Mouse (Mus musculus) adrenal gland (tissue): ENCODE measurements at regions not wholly inside any gene's neighbourhood (a gene's known extent, or its start where the extent isn't known, plus 50 kb on each side); places are given as distances from the start of the nearest gene placed in this dataset.

Experiments used
- intact Hi-C: fragments of 180-260 bp; cut with DNase I; formaldehyde crosslinking; loops from one replicate; pipeline ENCODE4 v1.15.1; 2025

DNA sequence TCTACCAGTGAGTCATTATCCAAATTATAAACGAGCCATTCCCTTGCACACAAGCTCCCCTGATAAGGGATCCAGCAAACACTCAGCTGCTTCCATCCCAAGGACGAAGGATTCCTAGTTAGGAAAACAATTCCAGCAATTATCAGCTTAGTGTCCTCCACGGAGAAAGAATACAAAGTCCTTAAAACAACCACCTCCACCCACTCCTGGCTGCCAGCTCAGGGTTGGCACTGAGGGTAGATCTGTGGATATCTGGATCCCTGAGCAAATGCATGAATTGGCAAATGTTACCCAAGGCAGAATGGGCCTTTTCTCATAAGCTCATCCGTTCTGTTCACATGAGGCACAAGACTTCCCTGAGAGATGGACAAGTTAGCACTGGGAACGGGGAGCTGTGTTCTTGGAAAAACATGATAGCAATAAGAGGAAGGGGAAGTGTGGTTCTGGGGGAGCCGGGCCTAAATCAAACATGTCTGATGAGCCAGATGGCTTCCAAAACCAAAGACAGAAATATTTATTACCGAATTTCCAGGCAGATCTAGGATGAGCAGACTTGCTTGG is 368.1 kb upstream of the Runx1 start:
- intact Hi-C loops = no loop called here

GRCm38 (mm10) chr16:93193263-93193662 is 367.3 kb upstream of the Runx1 start:
- intact Hi-C loops = no loop called here

- intact Hi-C loops = no loop called here
Observed at GRCm38 (mm10) chr16:93192651-93193173, 366.8 kb upstream of the Runx1 start.

DNA sequence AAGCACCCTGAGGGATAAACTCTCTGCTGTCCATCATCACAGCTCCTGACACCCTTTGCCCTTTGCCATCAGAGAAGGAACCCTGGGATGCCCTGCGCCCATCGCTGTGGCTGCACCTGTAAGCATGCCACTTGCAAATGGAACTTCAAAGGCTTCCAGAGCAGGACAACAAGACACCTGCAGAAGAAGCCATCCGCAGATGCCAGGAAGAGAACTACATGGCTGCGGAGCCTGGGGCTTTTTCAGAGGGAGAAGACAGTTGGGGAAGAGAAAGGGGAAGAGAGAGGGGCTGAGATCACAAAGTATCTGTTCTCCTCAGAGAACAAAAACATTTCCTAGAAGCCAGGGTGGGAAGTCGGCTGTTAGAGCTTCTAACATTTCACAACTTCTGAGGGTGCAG is 365.2 kb upstream of the Runx1 start:
- intact Hi-C loops = no loop called here

- intact Hi-C loops = no loop called here
Observed at GRCm38 (mm10) chr16:93190301-93190700, 364.4 kb upstream of the Runx1 start.

DNA sequence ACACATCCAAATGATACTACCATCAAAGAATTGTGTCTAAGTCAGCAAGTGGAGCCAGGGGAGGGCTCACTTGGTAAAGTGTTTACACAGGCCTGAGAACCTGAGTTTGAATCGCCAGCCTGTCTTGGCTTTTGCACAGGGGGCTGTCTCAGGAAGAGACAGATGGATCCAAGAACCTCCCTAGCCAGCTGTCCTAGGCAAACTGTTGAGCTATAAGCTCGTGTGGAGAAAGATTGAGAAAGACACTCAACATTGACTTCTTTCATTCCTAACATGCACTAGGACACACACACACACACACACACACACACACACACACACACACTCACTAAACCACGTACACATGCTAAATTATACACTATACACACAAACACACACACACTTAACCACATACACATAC is 363.9 kb upstream of the Runx1 start:
- intact Hi-C loops = no loop called here

DNA sequence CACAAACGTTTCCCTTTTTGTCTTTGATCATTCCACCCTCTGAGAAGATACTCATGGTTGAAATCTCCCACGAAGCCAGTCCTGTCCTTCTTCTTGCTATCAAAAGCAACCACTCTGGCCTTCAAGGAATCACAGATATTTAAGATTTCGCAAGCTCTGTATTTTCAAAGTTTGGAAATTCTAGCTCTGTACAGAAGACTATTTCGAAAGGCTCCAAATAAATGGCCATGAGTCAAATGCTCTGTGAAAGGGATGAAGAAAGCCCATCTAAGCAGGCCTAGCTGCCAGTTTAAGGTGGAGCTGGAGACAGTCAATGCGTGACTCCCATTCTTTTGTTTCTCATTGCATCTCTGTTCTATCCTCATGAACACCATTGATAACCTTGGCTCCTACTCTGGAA is 363.5 kb upstream of the Runx1 start:
- intact Hi-C loops = no loop called here

GRCm38 (mm10) chr16:93186554-93186953 is 360.6 kb upstream of the Runx1 start:
- intact Hi-C loops = no loop called here

- intact Hi-C loops = no loop called here
Observed at GRCm38 (mm10) chr16:93182656-93183055, 356.7 kb upstream of the Runx1 start.

- intact Hi-C loops = no loop called here
Observed at GRCm38 (mm10) chr16:93181497-93181896, 355.5 kb upstream of the Runx1 start.

- intact Hi-C loops = no loop called here
Observed at GRCm38 (mm10) chr16:93180213-93180612, 354.3 kb upstream of the Runx1 start.

- intact Hi-C loops = no loop called here
Observed at GRCm38 (mm10) chr16:93166667-93167066, 340.7 kb upstream of the Runx1 start.

DNA sequence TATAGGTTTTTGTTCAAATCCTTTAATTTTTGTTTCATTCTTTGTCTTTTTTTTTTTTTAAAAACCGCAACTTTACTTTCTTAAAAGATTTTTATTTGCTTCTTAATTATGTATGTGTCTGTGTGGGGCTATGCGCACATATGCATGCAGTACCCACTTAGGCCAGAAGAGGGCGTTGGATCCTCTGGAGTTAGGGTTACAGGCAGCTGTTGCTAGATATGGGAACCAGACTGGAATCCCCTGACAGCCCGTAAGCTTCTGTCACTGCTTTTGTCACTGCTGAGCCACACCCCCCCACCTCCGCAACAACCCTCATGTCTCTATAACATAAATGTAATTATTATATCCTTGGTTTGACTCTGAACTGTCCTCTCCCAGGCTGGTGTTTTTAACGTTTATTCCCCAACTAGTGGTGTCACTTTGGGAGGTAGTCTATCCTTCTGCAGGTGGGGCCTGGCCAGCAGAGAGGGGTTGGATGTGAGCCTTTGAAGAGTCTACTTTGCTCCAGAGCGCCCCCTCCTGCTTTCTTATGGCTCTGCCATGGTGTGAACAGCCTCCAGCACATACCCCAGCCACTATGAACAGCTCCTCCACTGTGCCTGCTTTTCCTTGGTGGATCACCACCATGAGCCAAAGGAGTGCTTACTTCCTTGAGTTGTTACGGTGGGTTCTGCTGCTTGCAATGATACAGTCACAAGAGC is 332.7 kb upstream of the Runx1 start:
- intact Hi-C loops = no loop called here

- intact Hi-C loops = no loop called here
Observed at GRCm38 (mm10) chr16:93153545-93154329, 327.8 kb upstream of the Runx1 start.

DNA sequence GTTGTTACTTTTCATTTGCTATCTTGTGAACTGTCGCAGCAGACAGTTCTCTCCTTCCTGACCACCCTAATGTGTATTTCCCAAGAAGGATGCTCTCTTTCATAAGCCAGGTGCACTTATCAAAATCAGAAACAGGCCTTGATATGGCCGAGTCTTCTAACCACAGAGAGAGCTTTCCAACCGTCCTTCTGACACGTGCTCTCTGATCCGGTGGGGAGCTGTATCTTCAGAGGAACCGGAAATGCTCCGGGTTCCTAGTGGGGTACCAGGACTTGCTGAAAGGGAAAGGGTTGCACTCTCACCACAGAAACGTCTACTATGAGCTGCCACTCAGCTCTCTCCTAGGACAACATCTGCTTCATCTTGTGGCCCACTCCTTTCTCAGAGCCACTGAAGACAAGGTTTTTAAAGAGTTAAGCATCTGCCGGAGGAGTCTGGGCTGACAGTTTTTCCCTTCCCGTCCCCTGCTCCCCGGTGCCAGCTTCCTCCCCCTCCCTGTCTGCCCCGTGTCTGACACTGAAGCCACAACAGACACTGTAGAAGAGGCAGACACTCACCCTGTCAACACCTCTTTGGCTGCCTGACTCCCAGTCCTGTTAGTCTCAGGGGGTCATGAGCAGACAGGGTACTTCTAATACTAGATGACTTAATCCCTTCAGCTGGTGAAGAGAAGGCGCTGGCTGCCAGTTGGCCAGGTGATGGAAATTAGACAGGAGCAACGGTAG is 327.0 kb upstream of the Runx1 start:
- intact Hi-C loops = no loop called here

DNA sequence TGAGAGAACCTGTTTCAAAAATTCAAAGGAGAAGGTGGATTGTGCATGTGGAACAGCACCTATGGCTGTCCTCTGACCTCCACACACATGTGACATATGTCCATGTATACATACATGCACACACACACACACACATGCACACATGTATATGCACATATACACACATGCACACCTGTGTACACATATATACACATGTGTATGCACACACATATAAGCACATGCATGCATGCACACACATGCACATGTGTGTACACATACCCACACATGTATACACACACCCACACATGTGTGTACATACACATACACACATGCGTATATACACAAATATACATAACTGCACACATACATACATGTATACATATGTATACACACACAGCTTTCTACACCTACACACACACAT is 326.1 kb upstream of the Runx1 start:
- intact Hi-C loops = no loop called here

GRCm38 (mm10) chr16:93151652-93152051 is 325.7 kb upstream of the Runx1 start:
- intact Hi-C loops = no loop called here

DNA sequence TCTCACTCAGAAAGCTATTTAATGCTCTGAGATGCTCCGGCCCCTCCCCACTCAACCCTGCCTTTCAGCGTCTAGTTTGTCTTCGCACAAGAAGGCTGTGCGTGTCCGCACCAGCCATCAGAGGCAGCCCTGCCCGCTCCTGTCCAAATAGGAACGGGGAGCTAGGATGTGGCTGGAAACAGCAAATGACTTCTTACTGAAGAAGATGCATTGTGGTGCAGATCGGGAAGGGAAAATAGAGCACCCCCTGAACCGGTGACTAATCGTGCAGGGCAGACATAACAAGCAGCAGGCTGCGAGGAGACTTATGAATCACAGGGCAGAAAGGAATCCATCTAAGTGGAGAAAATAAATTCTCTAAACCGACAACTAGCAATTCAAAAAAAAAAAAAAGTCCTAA is 324.5 kb upstream of the Runx1 start:
- intact Hi-C loops = no loop called here

DNA sequence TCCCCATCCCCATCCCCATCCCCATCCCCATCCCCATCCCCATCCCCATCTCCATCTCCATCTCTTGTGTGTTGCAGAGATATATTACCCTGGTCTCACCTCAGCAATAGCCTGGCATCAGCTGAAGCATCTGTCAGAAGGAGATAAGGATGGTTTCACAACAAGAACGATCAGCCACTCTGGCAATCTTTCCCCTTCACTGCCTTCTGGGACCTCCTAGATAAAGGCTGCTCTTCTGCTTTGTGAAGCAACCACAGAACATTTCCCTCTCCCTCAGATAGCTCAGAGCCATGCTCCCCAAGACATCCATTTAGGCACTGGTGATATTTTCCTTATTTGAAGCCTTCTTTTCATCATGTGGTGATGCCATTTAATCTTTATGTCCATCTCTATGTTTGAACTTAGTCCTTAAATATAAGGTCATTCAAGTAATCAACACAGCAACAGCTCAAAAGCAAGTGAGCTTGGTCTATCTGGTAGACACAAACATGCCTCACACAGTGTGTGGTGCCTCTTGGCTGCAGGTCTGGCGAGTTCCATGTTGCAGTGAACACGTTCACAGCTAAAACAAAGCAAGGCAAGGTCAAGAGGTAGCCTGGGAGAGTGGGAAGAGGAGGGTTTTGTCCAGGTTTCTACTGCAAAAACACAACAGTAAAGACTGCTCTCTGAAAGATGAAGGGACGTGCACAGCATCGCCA is 321.7 kb upstream of the Runx1 start:
- intact Hi-C loops = no loop called here

DNA sequence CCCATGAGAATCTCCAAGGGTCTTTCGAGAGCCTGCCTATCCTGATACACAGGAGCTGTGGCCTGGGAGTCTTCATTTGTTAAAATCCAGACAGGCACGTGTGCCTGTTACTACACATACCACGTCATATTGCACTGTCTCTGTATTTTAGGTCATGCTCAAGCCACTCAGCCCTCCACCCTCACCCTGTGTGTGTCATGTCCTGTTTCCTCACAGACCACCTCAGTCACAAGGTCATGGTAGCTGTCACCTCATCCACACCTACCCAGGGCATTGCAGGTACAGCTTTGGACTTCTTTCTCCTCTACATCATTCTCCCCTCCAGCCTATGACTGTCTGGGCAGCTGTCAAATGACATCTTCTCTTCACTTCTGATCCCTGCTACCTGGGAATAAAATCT is 320.9 kb upstream of the Runx1 start:
- intact Hi-C loops = no loop called here

GRCm38 (mm10) chr16:93145617-93146016 is 319.7 kb upstream of the Runx1 start:
- intact Hi-C loops = no loop called here
